Mouse (Mus musculus) MN1 (cell line): ENCODE data around the gene Fgd1.
A peak's percentile ranks its signal among the peaks of the same experiment; 100 is the strongest.

Experiments
- DNase-seq: peaks from one replicate; pipeline ENCODE4 v3.0.0-alpha.2; 2016; ENCODE audit warnings: low spot score

The Fgd1 gene

DNA sequence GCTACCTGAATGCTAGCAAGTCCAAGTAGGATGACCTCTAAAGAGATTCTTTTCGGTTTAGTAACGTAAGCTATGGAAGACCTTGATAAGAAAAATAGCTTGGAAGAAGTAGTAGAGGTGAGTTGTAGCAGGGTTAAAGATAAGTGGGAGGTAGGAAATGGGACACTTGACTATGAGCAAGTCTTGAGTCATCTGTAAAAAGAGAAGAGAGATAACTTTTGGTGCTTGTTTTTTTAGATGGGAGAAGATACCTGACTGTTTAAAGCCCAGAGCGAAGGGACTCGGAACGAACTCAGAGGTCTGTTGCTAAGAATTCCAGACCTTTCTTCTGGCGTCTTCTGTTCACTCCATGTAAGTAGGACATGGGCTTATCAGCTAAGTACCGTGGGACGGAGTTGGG is at the start of gene Fgd1:
Gene Fgd1 (plus strand): TSS at position 301 of the 400 bp plus-strand sequence.
- no peak for DNase-seq

- DNase-seq, result no peak
These were observed 49.2 kb upstream of the Fgd1 start for GRCm38 (mm10) chrX:150996775-150997174.

DNA sequence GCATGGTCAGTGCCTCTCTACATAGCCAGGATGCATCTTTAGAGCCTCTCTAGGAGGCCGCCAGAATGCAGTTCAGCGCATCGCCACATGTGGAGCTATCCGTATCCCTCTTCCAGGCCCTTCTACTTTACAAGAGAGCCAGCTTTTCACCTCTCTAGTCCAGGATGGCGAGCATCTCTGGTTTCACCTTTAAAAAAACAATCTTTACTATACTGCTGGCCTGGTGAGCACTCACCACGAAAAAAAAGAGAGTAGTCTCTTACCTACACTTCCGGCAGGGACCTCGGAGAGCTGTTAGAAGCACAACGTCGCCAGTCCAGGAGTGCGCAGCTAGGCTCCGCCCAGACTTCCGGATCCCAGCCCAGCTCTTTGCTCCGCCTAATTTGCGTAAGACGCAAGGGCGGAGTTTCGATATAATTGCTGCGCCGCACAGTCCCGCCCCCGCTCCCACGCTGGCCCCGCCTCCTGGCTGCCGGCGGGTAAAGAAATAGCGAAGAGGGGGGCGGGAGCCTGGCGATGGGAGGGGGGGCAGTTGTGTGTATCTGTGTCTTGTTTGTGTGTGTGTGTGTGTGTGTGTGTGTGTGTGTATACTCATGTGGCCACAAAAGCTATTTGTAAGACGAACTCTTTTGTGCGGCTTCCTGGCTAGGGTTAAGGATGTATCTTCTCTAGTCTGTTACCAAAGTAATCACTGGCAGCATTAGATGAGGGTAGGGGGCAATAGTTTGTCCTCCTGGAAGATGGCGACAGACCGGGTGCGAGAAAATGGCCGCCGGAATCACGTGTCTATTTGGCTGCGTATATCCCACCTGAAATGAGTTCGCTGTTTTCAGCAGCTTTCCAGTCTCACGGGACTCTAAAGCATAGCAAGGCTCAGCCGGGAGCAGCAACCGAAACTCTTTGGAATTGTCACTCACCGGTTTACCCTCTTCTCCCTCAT is 28.7 kb upstream of the Fgd1 start, which contains the start of gene Gnl3l:
Gene Gnl3l (minus strand): TSS at position 385 of the 940 bp plus-strand sequence.
- peak; percentile 92 for DNase-seq

DNA sequence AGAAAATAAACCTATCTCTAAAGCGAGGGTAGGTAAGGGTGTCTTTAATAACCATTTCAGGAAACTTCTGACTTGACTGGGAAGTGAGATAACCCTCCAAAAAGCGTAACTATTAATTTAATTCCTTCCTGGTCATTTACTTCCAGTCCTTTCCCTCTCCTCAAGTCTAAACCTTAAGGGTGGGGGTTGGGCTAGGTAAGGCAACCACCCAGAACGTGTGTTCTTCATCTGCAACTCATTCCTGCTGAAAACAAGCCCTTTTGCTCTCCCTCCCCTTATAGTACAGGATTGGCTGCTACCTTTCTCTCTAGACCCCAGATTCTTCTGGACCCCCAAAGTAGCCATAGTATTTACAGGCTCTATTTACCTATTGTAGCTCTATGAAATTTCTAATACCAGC is 28.1 kb upstream of the Fgd1 start:
- peak; percentile 10 for DNase-seq

GRCm38 (mm10) chrX:151018798-151019197 is 27.2 kb upstream of the Fgd1 start:
- DNase-seq, result no peak

GRCm38 (mm10) chrX:151031400-151031799 is 14.6 kb upstream of the Fgd1 start:
- no peak for DNase-seq

DNA sequence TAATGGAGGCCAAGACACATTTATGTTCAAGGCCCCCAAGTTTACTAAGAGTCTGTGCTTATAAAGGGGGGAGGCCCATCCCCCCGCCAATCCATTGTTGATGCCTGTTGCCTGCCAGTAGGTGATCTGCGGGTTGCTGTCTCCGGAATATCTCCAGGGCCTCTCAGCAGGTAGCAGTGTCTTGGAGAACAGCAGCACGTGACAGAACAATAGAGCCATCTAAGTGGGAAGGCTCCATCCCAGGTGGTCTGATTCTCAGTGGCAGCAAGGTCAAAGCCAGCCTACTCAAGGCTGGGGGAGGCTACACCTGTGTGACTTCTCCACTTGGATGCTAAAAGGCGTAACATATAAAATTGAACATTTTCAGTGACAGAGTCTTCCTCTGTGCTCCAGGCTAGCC is 4.7 kb upstream of the Fgd1 start:
- no peak for DNase-seq

DNA sequence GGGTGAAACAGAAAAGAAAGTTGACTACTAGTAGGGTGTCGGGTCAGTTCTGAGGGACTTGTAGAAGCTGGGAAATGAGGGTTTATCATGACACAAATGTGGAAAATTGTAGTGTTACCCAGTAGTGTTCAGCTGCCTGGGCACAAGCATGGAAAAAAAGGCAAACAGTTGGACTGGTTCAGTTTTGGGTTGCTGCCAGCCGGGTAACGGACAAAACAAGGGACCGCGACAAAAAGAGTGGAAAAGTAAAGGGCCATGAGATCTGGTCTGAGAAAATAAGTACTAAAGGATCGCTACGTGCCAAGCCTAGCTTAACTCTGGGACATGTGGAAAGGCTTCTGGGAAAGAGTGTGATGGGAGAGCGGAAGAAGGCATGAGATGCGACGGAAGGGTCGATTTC is 371 bp downstream of the Fgd1 start:
- DNase-seq, result no peak

DNA sequence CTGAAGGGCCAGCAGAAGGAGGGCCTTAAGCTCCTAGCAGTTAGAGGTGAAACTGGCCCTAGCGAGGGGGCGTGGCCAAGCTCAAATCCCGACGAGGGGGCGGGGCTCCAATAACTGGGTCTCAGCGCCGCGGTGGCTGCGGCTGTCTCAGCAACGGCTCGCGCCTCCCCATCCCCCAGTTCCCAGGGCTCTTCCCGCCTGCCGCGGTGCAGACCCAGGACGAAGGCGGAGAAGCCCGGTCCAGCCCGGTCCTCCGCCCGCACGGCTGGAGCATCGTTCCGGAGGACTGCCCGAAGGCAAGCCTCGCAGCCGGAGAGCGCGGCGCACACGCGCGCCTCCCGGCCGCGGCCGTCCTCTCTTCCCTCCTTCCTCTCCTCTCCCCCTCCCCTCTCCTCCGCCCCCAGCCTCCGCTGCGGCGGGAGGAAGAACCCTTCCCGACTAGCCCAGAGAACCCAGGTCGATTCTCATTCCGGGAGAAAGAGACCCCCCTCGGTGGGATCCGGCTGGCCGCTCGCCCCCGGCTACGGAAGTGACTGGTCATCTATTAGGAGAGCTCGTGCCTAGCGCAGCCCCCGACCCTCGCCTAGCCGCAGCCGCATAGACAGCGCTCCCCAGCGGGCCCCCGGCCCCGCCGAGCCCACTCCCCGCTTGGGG is 954 bp downstream of the Fgd1 start:
- DNase-seq, result peak; percentile 88

DNA sequence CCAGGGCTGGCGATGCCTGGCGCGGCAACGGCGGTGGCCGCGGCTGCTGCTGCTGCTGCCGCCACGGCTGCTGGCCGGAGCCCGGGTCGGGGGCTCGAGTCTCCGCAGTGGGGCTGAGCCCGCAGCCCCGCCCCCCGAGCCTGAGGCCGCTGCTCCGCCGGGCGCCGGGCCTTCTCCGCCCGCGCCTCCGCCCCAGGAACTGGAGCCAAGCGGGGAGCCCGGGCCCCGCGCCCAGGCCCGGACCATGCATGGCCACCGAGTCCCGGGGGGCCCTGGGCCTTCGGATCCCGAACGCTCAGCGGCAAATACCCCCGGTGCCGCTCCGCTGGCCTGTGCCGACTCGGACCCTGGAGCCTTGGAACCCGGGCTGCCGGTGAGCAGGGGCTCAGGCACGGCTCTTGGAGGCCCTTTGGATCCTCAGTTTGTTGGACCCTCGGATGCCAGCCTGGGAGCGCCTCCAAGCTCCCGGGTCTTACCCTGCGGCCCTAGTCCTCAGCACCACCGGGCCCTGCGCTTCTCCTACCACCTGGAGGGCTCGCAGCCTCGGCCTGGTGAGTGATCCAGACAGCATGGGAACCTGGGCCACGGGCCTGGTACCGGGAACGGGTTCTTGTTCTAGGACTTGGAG is 1.6 kb downstream of the Fgd1 start:
- DNase-seq, result peak; percentile 24

- DNase-seq, result no peak
These were observed 3.8 kb downstream of the Fgd1 start for GRCm38 (mm10) chrX:151049661-151050215.

DNA sequence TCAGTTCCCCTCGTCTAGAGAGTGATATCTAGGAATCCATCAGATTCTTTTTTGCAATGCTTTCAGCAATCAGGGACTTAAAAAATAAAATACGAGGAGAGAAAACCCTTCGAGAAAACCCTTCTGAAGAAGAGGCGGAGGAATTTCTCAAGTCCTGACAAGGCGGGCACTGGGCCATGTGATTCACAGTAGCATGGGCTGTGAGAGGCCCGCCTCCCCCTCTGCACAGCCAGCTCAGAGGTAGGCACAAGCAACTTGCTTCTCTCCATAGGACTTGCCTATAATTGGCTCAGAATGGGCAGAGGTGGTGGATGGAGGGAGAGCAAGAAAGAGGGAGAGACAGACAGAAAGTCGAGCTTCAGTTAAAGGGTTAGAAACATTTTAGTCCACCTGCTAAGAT is 4.4 kb downstream of the Fgd1 start:
- DNase-seq, result no peak

GRCm38 (mm10) chrX:151054489-151054888 is 8.5 kb downstream of the Fgd1 start:
- peak; percentile 38 for DNase-seq

- peak; percentile 27 for DNase-seq
These were observed 9.6 kb downstream of the Fgd1 start for GRCm38 (mm10) chrX:151055559-151055958.

- DNase-seq, result no peak
These were observed 13.4 kb downstream of the Fgd1 start for GRCm38 (mm10) chrX:151059346-151059745.

- no peak for DNase-seq
These were observed 15.8 kb downstream of the Fgd1 start for GRCm38 (mm10) chrX:151061615-151062299.

- no peak for DNase-seq
These were observed 20.2 kb downstream of the Fgd1 start for GRCm38 (mm10) chrX:151066071-151066666.

- no peak for DNase-seq
These were observed 21.9 kb downstream of the Fgd1 start for GRCm38 (mm10) chrX:151067876-151068275.

DNA sequence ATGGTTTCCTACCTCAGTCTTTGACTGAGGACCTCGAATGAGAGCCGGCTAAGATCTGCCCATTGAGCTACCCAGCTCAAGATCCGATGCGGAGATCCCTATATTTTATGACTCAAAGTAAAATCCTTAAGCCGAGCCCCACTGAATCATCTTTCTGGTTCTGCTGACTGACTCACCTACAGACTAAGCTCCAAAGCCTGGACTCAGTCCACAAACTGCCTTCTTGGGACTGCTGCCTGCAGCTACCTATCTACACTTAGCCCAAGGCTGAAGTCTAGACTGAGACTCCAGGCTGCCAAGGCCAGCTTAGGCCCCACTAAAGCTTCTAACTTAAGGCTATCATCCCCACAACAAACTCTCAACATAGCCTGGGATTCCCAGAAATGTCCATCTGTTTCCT is 30.1 kb downstream of the Fgd1 start:
- DNase-seq, result no peak

DNA sequence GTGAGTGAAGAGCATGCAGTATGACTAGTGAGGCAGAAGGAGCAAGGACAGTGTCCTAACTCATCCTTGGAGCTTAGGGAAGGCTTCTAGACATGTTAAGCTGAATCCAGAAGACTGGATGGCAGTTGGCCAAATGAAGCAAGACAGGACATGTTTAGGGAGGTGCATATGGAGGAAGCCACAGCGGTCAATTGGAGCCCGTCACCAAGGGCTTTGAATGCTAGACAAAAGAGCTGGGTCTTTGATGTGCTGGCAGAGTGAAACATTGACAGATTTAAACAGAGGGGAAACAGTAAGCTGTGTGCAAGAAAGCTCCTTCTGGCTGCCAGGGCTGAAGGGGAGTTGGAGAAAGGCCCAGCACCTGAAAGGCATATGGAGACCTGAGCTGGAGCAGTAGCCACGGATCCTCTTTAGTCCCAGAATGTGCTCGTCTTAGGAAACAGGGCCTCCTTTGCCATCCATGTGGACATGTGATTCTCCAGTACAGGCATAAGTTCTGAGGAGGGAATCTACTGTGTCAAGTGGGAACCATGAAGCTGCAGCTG is 31.1 kb downstream of the Fgd1 start:
- DNase-seq, result no peak

DNA sequence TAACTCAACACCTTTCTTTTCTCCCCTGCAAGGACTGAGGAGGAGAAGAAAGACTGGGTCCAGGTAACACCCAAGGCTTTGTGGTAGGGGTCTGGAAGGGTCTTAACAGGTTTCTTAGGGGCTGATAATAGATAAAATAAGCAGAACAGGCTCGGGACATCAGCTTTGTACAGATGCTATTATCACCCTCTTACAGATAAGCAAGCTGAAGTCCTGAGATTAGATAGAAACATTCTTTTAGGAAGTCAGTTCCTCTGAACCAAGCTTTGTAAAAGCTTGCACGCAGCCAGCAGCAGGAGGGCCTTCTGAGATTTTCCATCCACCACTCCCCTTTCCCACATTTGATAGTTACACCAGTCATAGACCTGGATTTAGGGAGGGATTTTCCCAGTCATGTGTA is 39.6 kb downstream of the Fgd1 start:
- DNase-seq, result no peak
